Mouse (Mus musculus) cerebellum, adult 2 months (tissue): ENCODE results near the gene Ccdc92b. TPM values are rescaled to one million over a fixed set of nuclear protein-coding genes. Genes with fewer than 3 reads are reported as not detected.
A peak's percentile ranks its signal among the peaks of the same experiment; 100 is the strongest.

Experiments used
- DNase-seq, 2 experiments: peaks; one replicate each; pipeline ENCODE4 v3.0.0; 2021
- H3K27ac ChIP-seq: fragments of 200-500 bp; 2 replicates; pipeline ENCODE4 v1.5.1; 2012; ENCODE audit warnings: low read length, control low read depth, inconsistent platforms; ENCODE audit not compliant: insufficient read depth
- H3K27me3 ChIP-seq: fragments of 200-500 bp; 2 replicates; pipeline ENCODE4 v1.6.1; 2012; ENCODE audit warnings: inconsistent platforms, mild to moderate bottlenecking, low read length, moderate library complexity; ENCODE audit not compliant: control insufficient read depth, insufficient read depth
- H3K4me1 ChIP-seq: fragments of 200-500 bp; 2 replicates; pipeline ENCODE4 v1.6.1; 2011; ENCODE audit warnings: low read length; ENCODE audit not compliant: control insufficient read depth, insufficient read depth
- H3K4me3 ChIP-seq: fragments of 200-500 bp; replicated peaks from 2 replicates; pipeline ENCODE3; 2011; ENCODE audit warnings: mild to moderate bottlenecking, low read depth, low read length, control low read depth; ENCODE audit not compliant: insufficient read depth
- CTCF ChIP-seq: fragments of 200-500 bp; IDR thresholded peaks from 2 replicates; pipeline ENCODE4 v1.5.1; 2011; ENCODE audit warnings: low read depth, mild to moderate bottlenecking, control low read depth, low read length, moderate library complexity, borderline replicate concordance; ENCODE audit not compliant: insufficient read depth
- POLR2A ChIP-seq: fragments of 200-500 bp; IDR thresholded peaks from 2 replicates; pipeline ENCODE4 v1.6.1; 2011; ENCODE audit warnings: low read length, control low read depth, borderline replicate concordance; ENCODE audit not compliant: insufficient read depth
- WGBS: fragments of 180-500 bp; shearing (Covaris S2); methylation state at CpG from one replicate; pipeline ENCODE4 v1.1.7; 2018; 5-methylcytosine and 5-hydroxymethylcytosine counted together
- polyA plus RNA-seq: library from polyadenylated mRNA; depleted of rRNA; stranded (reverse); fragments of >200 nt; gene quantifications from 2 replicates; pipeline ENCODE4 v1.2.3, GENCODE M21; 2012

Ccdc92b gene
- polyA plus RNA-seq, 1 experiment = 22.7 TPM

DNA sequence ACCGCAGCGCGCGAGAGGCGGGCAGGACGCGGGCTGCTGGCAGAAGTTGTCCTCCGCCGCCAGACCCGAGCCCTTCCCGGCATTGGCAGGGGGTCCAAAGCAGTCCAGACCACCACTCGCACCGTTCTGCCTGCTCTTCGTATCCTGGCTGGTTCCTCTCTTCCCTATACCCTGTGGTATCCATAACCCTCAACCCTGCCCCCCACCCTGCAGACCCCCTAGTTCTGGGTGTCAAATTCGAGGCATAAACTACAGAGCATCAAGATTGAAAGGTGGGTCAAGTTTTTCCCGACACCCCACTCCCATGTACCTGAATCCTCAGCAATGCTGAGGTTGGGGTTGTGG, 523 bp downstream of the Ccdc92b start:
- DNase-seq = no peak
- WGBS = 1% methylated on average over 16 of the region's 16 CpGs
- H3K4me1 ChIP-seq = peaks cover 13% of the 10 kb centered on the region
- TF ChIP-seq CTCF (no peak), POLR2A (no peak)
- H3K4me3 ChIP-seq = peak overlapping the region; percentile 87
- no peaks in the 10 kb centered on the region for H3K27me3 ChIP-seq
- H3K27ac ChIP-seq = peak overlapping the region; percentile 68

GRCm38 (mm10) chr11:74621974-74622669, 2.7 kb downstream of the Ccdc92b start:
- peaks cover 13% of the 10 kb centered on the region for H3K4me1 ChIP-seq
- H3K27me3 ChIP-seq = no peaks in the 10 kb centered on the region
- H3K27ac ChIP-seq = no peak overlapping the region
- WGBS = 80% methylated on average over 8 of the region's 8 CpGs
- no peak overlapping the region for H3K4me3 ChIP-seq
- DNase-seq = no peak
- no peak for TF ChIP-seq POLR2A
- TF ChIP-seq CTCF = no peak

GRCm38 (mm10) chr11:74623693-74624092, 4.3 kb downstream of the Ccdc92b start:
- TF ChIP-seq POLR2A (no peak), CTCF (no peak)
- WGBS = 74% methylated on average over 6 of the region's 6 CpGs
- Histone ChIP-seq H3K27ac (no peak overlapping the region), H3K4me3 (no peak overlapping the region), H3K4me1 (peaks cover 13% of the 10 kb centered on the region), H3K27me3 (no peaks in the 10 kb centered on the region)
- no peak for DNase-seq

GRCm38 (mm10) chr11:74625333-74625732, 5.9 kb downstream of the Ccdc92b start:
- TF ChIP-seq POLR2A (no peak), CTCF (no peak)
- DNase-seq = no peak
- H3K27ac ChIP-seq = no peak overlapping the region
- no peak overlapping the region for H3K4me3 ChIP-seq
- H3K27me3 ChIP-seq = no peaks in the 10 kb centered on the region
- peaks cover 13% of the 10 kb centered on the region for H3K4me1 ChIP-seq

- Histone ChIP-seq H3K4me1 (peaks cover 10% of the 10 kb centered on the region), H3K27ac (no peak overlapping the region), H3K4me3 (no peak overlapping the region), H3K27me3 (no peaks in the 10 kb centered on the region)
- no peak for DNase-seq
- no peak for TF ChIP-seq POLR2A
- TF ChIP-seq CTCF = no peak
- WGBS = 87% methylated on average over 3 of the region's 3 CpGs
Measured at GRCm38 (mm10) chr11:74627481-74627880, 8.1 kb downstream of the Ccdc92b start.

- 75% methylated on average over 7 of the region's 7 CpGs for WGBS
- Histone ChIP-seq H3K4me3 (no peak overlapping the region), H3K27me3 (no peaks in the 10 kb centered on the region), H3K4me1 (peaks cover under 1% of the 10 kb centered on the region; the same call in 1 of the 2 replicates), H3K27ac (no peak overlapping the region)
- TF ChIP-seq POLR2A = no peak
- TF ChIP-seq CTCF = no peak
- no peak for DNase-seq
Measured at GRCm38 (mm10) chr11:74631880-74632789, 12.7 kb downstream of the Ccdc92b start.

DNA sequence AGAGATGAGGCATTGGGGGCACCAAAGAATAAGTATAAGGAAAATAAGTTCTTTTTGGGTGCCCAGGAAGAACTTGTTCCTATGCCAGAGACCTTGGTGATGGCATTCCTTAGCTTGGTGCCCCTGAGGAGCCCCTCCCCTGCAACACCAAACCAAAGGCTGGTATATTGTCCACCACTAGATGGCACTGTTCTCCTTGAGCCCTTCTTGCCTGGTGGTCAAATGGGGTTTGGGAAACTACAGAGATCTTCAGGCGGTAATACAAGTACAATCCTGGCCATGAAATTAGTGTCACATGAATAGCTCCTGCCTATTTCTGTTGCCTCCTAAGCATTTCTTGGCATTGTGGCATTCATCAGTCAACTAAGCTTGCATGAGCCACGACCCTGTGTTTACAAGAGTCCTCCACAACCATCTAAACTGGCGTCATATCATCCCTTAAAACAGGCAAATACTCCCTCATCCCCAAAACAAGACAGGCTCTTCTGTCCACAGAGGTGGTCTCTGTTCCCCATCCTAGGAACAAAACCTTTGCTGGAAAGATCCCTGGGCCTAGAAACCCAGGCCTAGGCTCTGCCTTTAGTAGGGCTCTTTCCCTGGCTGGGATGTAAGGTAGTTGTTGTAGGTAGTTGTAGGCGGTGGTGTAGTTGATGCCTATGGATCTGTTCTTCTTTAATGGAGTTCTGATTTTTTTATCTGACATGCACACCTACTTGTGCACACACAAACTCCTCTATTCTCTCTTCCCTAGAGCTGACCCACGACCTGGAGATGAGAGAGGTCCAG, 15.3 kb downstream of the Ccdc92b start:
- Histone ChIP-seq H3K4me3 (no peak overlapping the region), H3K27me3 (no peaks in the 10 kb centered on the region), H3K4me1 (peaks cover 11% of the 10 kb centered on the region), H3K27ac (no peak overlapping the region)
- TF ChIP-seq POLR2A (no peak), CTCF (peak; percentile 87)
- WGBS = 62% methylated on average over 5 of the region's 5 CpGs
- DNase-seq = peak; percentile 72 to 74
